Mouse (Mus musculus) 3134 (cell line): ENCODE data around the gene Prmt2.

Source experiments
- DNase-seq: peaks from one replicate; pipeline ENCODE4 v3.0.0-alpha.2; 2011; ENCODE audit warnings: low spot score; ENCODE audit not compliant: insufficient read length; ENCODE audit errors: extremely low read depth

The Prmt2 gene

GRCm38 (mm10) chr10:76225944-76226343, 11.7 kb downstream of the Prmt2 start:
- no peak for DNase-seq

GRCm38 (mm10) chr10:76218240-76218639, 19.4 kb downstream of the Prmt2 start:
- DNase-seq = no peak

GRCm38 (mm10) chr10:76217056-76217455, 20.6 kb downstream of the Prmt2 start:
- no peak for DNase-seq

- DNase-seq = no peak
These were observed 23.5 kb downstream of the Prmt2 start for GRCm38 (mm10) chr10:76214161-76214560.

GRCm38 (mm10) chr10:76212121-76212520, 25.5 kb downstream of the Prmt2 start:
- no peak for DNase-seq

- no peak for DNase-seq
These were observed 26.9 kb downstream of the Prmt2 start for GRCm38 (mm10) chr10:76210806-76211205.

- no peak for DNase-seq
These were observed 28.4 kb downstream of the Prmt2 start for GRCm38 (mm10) chr10:76209241-76209640.

GRCm38 (mm10) chr10:76207262-76207796, 30.3 kb downstream of the Prmt2 start:
- no peak for DNase-seq

- no peak for DNase-seq
These were observed 33.8 kb downstream of the Prmt2 start for GRCm38 (mm10) chr10:76203798-76204283.

- no peak for DNase-seq
These were observed 35.7 kb downstream of the Prmt2 start for GRCm38 (mm10) chr10:76201978-76202377.

GRCm38 (mm10) chr10:76201416-76201815, 36.2 kb downstream of the Prmt2 start:
- no peak for DNase-seq

GRCm38 (mm10) chr10:76188010-76188409, 49.7 kb downstream of the Prmt2 start:
- DNase-seq = no peak

GRCm38 (mm10) chr10:76185216-76185615, 52.4 kb downstream of the Prmt2 start:
- DNase-seq = no peak

- no peak for DNase-seq
These were observed 62.8 kb downstream of the Prmt2 start for GRCm38 (mm10) chr10:76174899-76175298.

GRCm38 (mm10) chr10:76158009-76158408, 79.7 kb downstream of the Prmt2 start:
- no peak for DNase-seq

GRCm38 (mm10) chr10:76157528-76157927, 80.1 kb downstream of the Prmt2 start:
- DNase-seq = no peak
